Mouse (Mus musculus) liver, postnatal 0 days (tissue): Measurements from ENCODE around the gene Gm17571. TPM values are rescaled to one million over a fixed set of nuclear protein-coding genes. Genes with fewer than 3 reads are reported as not detected.

Experiments used
- ATAC-seq: fragments of 200-750 bp; cut with Nextera tagmentation; 2 replicates; pipeline ENCODE4 v1.8.0; 2017; ENCODE audit warnings: mild to moderate bottlenecking, moderate library complexity
- DNase-seq: peaks from one replicate; pipeline ENCODE4 v3.0.0-alpha.2; 2016
- H3K27ac ChIP-seq: fragments of 300-500 bp; sonication (generic); 2 replicates; pipeline ENCODE4 v1.5.1; 2014; ENCODE audit warnings: antibody characterized with exemption, moderate library complexity, mild to moderate bottlenecking, low read depth
- H3K27me3 ChIP-seq: fragments of 300-500 bp; sonication (generic); 2 replicates; pipeline ENCODE4 v1.6.1; 2014; ENCODE audit warnings: low read length, control low read depth, mixed read lengths; ENCODE audit not compliant: insufficient read depth
- H3K36me3 ChIP-seq: fragments of 300-500 bp; sonication (generic); replicated peaks from 2 replicates; pipeline ENCODE4 v1.6.1; 2014; ENCODE audit warnings: mild to moderate bottlenecking, control low read depth, low read length, moderate library complexity, mixed read lengths; ENCODE audit not compliant: insufficient read depth
- H3K4me1 ChIP-seq: fragments of 300-500 bp; sonication (generic); 2 replicates; pipeline ENCODE4 v1.6.1; 2014; ENCODE audit warnings: antibody characterized with exemption, mild to moderate bottlenecking, control low read depth; ENCODE audit not compliant: insufficient read depth
- H3K4me2 ChIP-seq: fragments of 300-500 bp; sonication (generic); 2 replicates; pipeline ENCODE4 v1.6.1; 2014; ENCODE audit warnings: low read depth, mild to moderate bottlenecking, low read length, moderate library complexity, mixed read lengths
- H3K4me3 ChIP-seq: fragments of 300-500 bp; sonication (generic); 2 replicates; pipeline ENCODE4 v1.5.1; 2014; ENCODE audit warnings: low read depth, low read length
- H3K9ac ChIP-seq: fragments of 300-500 bp; sonication (generic); replicated peaks from 2 replicates; pipeline ENCODE4 v1.6.1; 2014; ENCODE audit warnings: mild to moderate bottlenecking, moderate library complexity
- H3K9me3 ChIP-seq: fragments of 300-500 bp; sonication (generic); 2 replicates; pipeline ENCODE4 v1.6.1; 2016; ENCODE audit warnings: mild to moderate bottlenecking, control low read depth, low read length, mixed read lengths
- CTCF ChIP-seq: sonication (generic); IDR thresholded peaks from 2 replicates; pipeline ENCODE4 v1.5.1; 2016; ENCODE audit warnings: antibody characterized with exemption, low read depth
- EP300 ChIP-seq: IDR thresholded peaks from 2 replicates; pipeline ENCODE4 v1.6.1; 2016; ENCODE audit warnings: antibody characterized with exemption, low read depth, mild to moderate bottlenecking
- WGBS: fragments of 180-500 bp; shearing (Covaris S2); extraction: QIAGEN DNeasy Blood & Tissue Kit; methylation state at CpG from one replicate; pipeline ENCODE4 v1.1.7; 2014; ENCODE audit not compliant: insufficient replicate concordance; 5-methylcytosine and 5-hydroxymethylcytosine counted together
- polyA plus RNA-seq: library from polyadenylated mRNA; unstranded; fragments of >200 nt; fragmentation: Nextera tagmentation; extraction: Ambion mirVana; gene quantifications from 2 replicates; pipeline ENCODE4 v1.2.1, GENCODE M21; 2015

Gm17571 gene
- polyA plus RNA-seq, 1 experiment from 2014 or later = not detected

- no peak overlapping the region for H3K4me3 ChIP-seq
- H3K4me2 ChIP-seq = no peak overlapping the region
- 27% methylated on average over 6 of the region's 6 CpGs for WGBS
- no peaks in the 10 kb centered on the region for H3K4me1 ChIP-seq
- ATAC-seq (peak; percentile 38), DNase-seq (no peak)
- no peak for TF ChIP-seq CTCF
- 0 out of 2 replicates have a peak, but pooled peaks have one; percentile 19 for TF ChIP-seq EP300
- no peak overlapping the region for H3K9ac ChIP-seq
- no peaks in the 10 kb centered on the region for H3K36me3 ChIP-seq
- no peak overlapping the region for H3K27ac ChIP-seq
- H3K27me3 ChIP-seq = no peaks in the 10 kb centered on the region
- H3K9me3 ChIP-seq = no peaks in the 10 kb centered on the region
Observed at GRCm38 (mm10) chr9:13430302-13430701, 16.3 kb downstream of the Gm17571 start.

GRCm38 (mm10) chr9:13429477-13430125 is 17.0 kb downstream of the Gm17571 start:
- 56% methylated on average over 2 of the region's 2 CpGs for WGBS
- Histone ChIP-seq H3K4me3 (no peak overlapping the region), H3K27me3 (no peaks in the 10 kb centered on the region), H3K27ac (no peak overlapping the region), H3K4me1 (no peaks in the 10 kb centered on the region), H3K36me3 (no peaks in the 10 kb centered on the region), H3K9ac (no peak overlapping the region), H3K9me3 (no peaks in the 10 kb centered on the region), H3K4me2 (no peak overlapping the region)
- DNase-seq (no peak), ATAC-seq (no peak)
- TF ChIP-seq CTCF (no peak), EP300 (no peak)

- Histone ChIP-seq H3K27me3 (no peaks in the 10 kb centered on the region), H3K27ac (no peak overlapping the region; the same call in 1 of the 2 replicates), H3K4me2 (peak overlapping the region; percentile 40; the same call in 1 of the 2 replicates), H3K9ac (no peak overlapping the region), H3K9me3 (no peaks in the 10 kb centered on the region), H3K4me3 (no peak overlapping the region), H3K4me1 (no peaks in the 10 kb centered on the region), H3K36me3 (no peaks in the 10 kb centered on the region)
- ATAC-seq (peak; percentile 19; the same call in 1 of the 2 replicates), DNase-seq (peak; percentile 37)
- no peak for TF ChIP-seq CTCF
- no peak for TF ChIP-seq EP300
- 56% methylated on average over 7 of the region's 7 CpGs for WGBS
Observed at GRCm38 (mm10) chr9:13425031-13425940, 21.3 kb downstream of the Gm17571 start.

GRCm38 (mm10) chr9:13414230-13414766 is 32.3 kb downstream of the Gm17571 start:
- H3K9ac ChIP-seq = no peak overlapping the region
- no peaks in the 10 kb centered on the region for H3K9me3 ChIP-seq
- H3K4me1 ChIP-seq = no peaks in the 10 kb centered on the region
- no peaks in the 10 kb centered on the region for H3K27me3 ChIP-seq
- H3K27ac ChIP-seq = no peak overlapping the region
- ATAC-seq = no peak
- H3K4me3 ChIP-seq = no peak overlapping the region
- no peaks in the 10 kb centered on the region for H3K36me3 ChIP-seq
- no peak for TF ChIP-seq CTCF
- no peak for TF ChIP-seq EP300
- DNase-seq = no peak
- H3K4me2 ChIP-seq = no peak overlapping the region

Other genes with a start within 250 kb of the Gm17571 start
- 1.9 and 2.1 TPM in 2 replicates for gene Jrkl, start 200.9 kb downstream of the Gm17571 start, polyA plus RNA-seq
- 3.8 and 4.7 TPM in 2 replicates for gene Ccdc82, start 199.8 kb downstream of the Gm17571 start, polyA plus RNA-seq
- 1.3 and 1.6 TPM in 2 replicates for gene Maml2, start 148.8 kb downstream of the Gm17571 start, polyA plus RNA-seq